Mouse (Mus musculus) kidney, postnatal 25 days (tissue): ENCODE results near the gene Mpc2.
A peak's percentile ranks its signal among the peaks of the same experiment; 100 is the strongest.

Experiments used
- DNase-seq, 2 experiments: peaks; one replicate each; pipeline ENCODE4 v3.0.0; 2021; ENCODE audit warnings: mixed read lengths in 2 of 2

The Mpc2 gene

GRCm38 (mm10) chr1:165506303-165506702, 45.9 kb downstream of the Mpc2 start:
- no peak for DNase-seq

- peak in 1 of 2 experiments; percentile 50 for DNase-seq
These were observed 49.7 kb downstream of the Mpc2 start for GRCm38 (mm10) chr1:165510161-165510560.

GRCm38 (mm10) chr1:165520716-165521115, 60.3 kb downstream of the Mpc2 start:
- DNase-seq: no peak
